ENCODE assay signal across 21 mouse cellular contexts in genomic region chr14:49090102-49090501, GRCm38 (mm10). TPM values are rescaled to one million over a fixed set of nuclear protein-coding genes. Genes with fewer than 3 reads are reported as not detected.
DNase-seq lines count a peak whose midpoint lies in the region; ATAC-seq and TF ChIP-seq lines count a peak whose summit lies in the region.
"Had no signal": no experiment of that assay in that cellular context is flagged by ENCODE, and none has a peak within 500 bp of the region (broad histone marks: within the 10 kb centered on the region; RNA-seq: fewer than 3 reads in every experiment).

No protein-coding gene starts in this region.

- no peak overlapping the region for H3K4me3 ChIP-seq in midbrain, embryonic 11.5 days (ENCODE audit: low read depth, low read length)
- H3K4me3 ChIP-seq in midbrain, embryonic 15.5 days: no peak overlapping the region
- no peak overlapping the region for H3K4me3 ChIP-seq in limb, embryonic 10.5 days
- H3K4me3 ChIP-seq: embryonic facial prominence, embryonic 12.5 days; heart, adult 2 months; heart, embryonic 15.5 days; hindbrain, embryonic 13.5 days; intestine, embryonic 15.5 days had no signal

- no peaks in the 10 kb centered on the region; the same call in 1 of the 2 replicates for H3K36me3 ChIP-seq in midbrain, embryonic 11.5 days (ENCODE audit: control insufficient read depth, insufficient read depth, low read length)
- H3K36me3 ChIP-seq in midbrain, embryonic 15.5 days (replicated peaks): no peaks in the 10 kb centered on the region
- peaks cover 11% of the 10 kb centered on the region for H3K36me3 ChIP-seq in limb, embryonic 10.5 days
- H3K36me3 ChIP-seq: intestine, embryonic 15.5 days had no signal

- peak overlapping the region; percentile 68; the same call in 1 of the 2 replicates for H3K27ac ChIP-seq in midbrain, embryonic 11.5 days (ENCODE audit: low read depth, low read length)
- H3K27ac ChIP-seq in midbrain, embryonic 15.5 days: no peak overlapping the region
- no peak overlapping the region for H3K27ac ChIP-seq in limb, embryonic 10.5 days
- H3K27ac ChIP-seq: embryonic facial prominence, embryonic 12.5 days; heart, adult 2 months; heart, embryonic 15.5 days; hindbrain, embryonic 13.5 days; intestine, embryonic 15.5 days had no signal

- no peaks in the 10 kb centered on the region for H3K9me3 ChIP-seq in midbrain, embryonic 11.5 days (ENCODE audit: control insufficient read depth, low read length)
- no peaks in the 10 kb centered on the region for H3K9me3 ChIP-seq in midbrain, embryonic 15.5 days
- H3K9me3 ChIP-seq in limb, embryonic 10.5 days (replicated peaks): no peaks in the 10 kb centered on the region
- H3K9me3 ChIP-seq: embryonic facial prominence, embryonic 12.5 days; G1E; heart, embryonic 15.5 days; hindbrain, embryonic 13.5 days; intestine, embryonic 15.5 days had no signal

- peak; percentile 64 for ATAC-seq in midbrain, embryonic 11.5 days (ENCODE audit: low FRiP score)
- ATAC-seq in midbrain, embryonic 15.5 days (replicated peaks): no peak
- ATAC-seq: forebrain, embryonic 14.5 days; intestine, embryonic 15.5 days had no signal

- peak overlapping the region; percentile 24 for H3K4me2 ChIP-seq in midbrain, embryonic 11.5 days
- no peak overlapping the region for H3K4me2 ChIP-seq in midbrain, embryonic 15.5 days
- H3K4me2 ChIP-seq: embryonic facial prominence, embryonic 12.5 days; heart, embryonic 11.5 days; heart, embryonic 15.5 days; hindbrain, embryonic 13.5 days; intestine, embryonic 15.5 days had no signal

- TF ChIP-seq POLR2A in brain, embryonic 14.5 days (IDR thresholded peaks at IDR 0.05; ENCODE audit: borderline replicate concordance, extremely low read depth, insufficient read depth, insufficient read length, poor library complexity, severe bottlenecking): no peak

- H3K4me1 ChIP-seq in midbrain, embryonic 11.5 days (ENCODE audit: control insufficient read depth, insufficient read depth, low read length): peaks cover 39% of the 10 kb centered on the region
- H3K4me1 ChIP-seq in midbrain, embryonic 15.5 days: peaks cover 9% of the 10 kb centered on the region; the same call in 1 of the 2 replicates
- no peaks in the 10 kb centered on the region; the same call in 1 of the 2 replicates for H3K4me1 ChIP-seq in limb, embryonic 10.5 days
- H3K4me1 ChIP-seq: embryonic facial prominence, embryonic 12.5 days; heart, embryonic 15.5 days; hindbrain, embryonic 13.5 days; intestine, embryonic 15.5 days had no signal

- DNase-seq in midbrain, embryonic 11.5 days (ENCODE audit: low spot score, missing footprints): peak; percentile 89
- peak; percentile 30 for DNase-seq in brain, embryonic 14.5 days (ENCODE audit: low read depth)
- peak; percentile 18 for DNase-seq in embryo, embryonic 11 days
- DNase-seq in frontal cortex, postnatal 36 days (ENCODE audit: low spot score in 2 of 2): no peak
- DNase-seq in layer of hippocampus, postnatal 14 days (ENCODE audit: low spot score in 2 of 2): no peak
- DNase-seq in limb, embryonic 10.5 days (ENCODE audit: low spot score): no peak
- DNase-seq: adrenal gland, postnatal 10 days; cerebellum, adult 11-12 months; cerebellum, adult 9-10 months; cerebellum, postnatal 25 days; gastrocnemius, postnatal 14 days; heart, adult 2 months; heart, postnatal 14 days had no signal

- TF ChIP-seq CTCF in brain, embryonic 14.5 days (IDR thresholded peaks at IDR 0.05; ENCODE audit: borderline replicate concordance, extremely low read depth, insufficient read depth, insufficient read length): no peak

- H3K27me3 ChIP-seq in midbrain, embryonic 11.5 days (ENCODE audit: control insufficient read depth, insufficient read depth, low read length): no peaks in the 10 kb centered on the region
- no peaks in the 10 kb centered on the region for H3K27me3 ChIP-seq in midbrain, embryonic 15.5 days (replicated peaks)
- no peaks in the 10 kb centered on the region for H3K27me3 ChIP-seq in limb, embryonic 10.5 days (ENCODE audit: low read depth, poor library complexity, severe bottlenecking)
- H3K27me3 ChIP-seq: embryonic facial prominence, embryonic 12.5 days; heart, embryonic 15.5 days; hindbrain, embryonic 13.5 days; intestine, embryonic 15.5 days had no signal

- no peak overlapping the region; the same call in 1 of the 2 replicates for H3K9ac ChIP-seq in midbrain, embryonic 11.5 days (ENCODE audit: low read length)
- no peak overlapping the region for H3K9ac ChIP-seq in midbrain, embryonic 15.5 days
- H3K9ac ChIP-seq: embryonic facial prominence, embryonic 12.5 days; heart, embryonic 15.5 days; hindbrain, embryonic 13.5 days; intestine, embryonic 15.5 days had no signal

- 10% methylated on average over 5 of the region's 5 CpGs for WGBS in midbrain, embryonic 11.5 days
- WGBS in midbrain, embryonic 15.5 days: 18% methylated on average over 5 of the region's 5 CpGs
- 31% methylated on average over 5 of the region's 5 CpGs for WGBS in limb, embryonic 10.5 days

RNA-seq across cellular contexts. Expression of gene Exoc5, which starts 23.6 kb away (rescaled TPM):
- polyA plus RNA-seq in midbrain, embryonic 11.5 days (2014; fragmentation: Nextera tagmentation; extraction: Ambion mirVana): 112 and 134 TPM in 2 replicates
- polyA plus RNA-seq in midbrain, embryonic 15.5 days (2015; fragmentation: Nextera tagmentation; extraction: Ambion mirVana): 70.5 and 73.0 TPM in 2 replicates
- 53.1 and 57.4 TPM in 2 replicates for polyA plus RNA-seq in brain, embryonic 14.5 days (2012; rRNA removed)
- total RNA-seq in layer of hippocampus, postnatal 14 days (2021): 10 to 100 TPM; 56.6 TPM
- polyA plus RNA-seq in limb, embryonic 10.5 days (2016; fragmentation: Nextera tagmentation; extraction: Ambion mirVana): 53.2 and 54.9 TPM in 2 replicates

RNA-seq across cellular contexts. Expression of gene Ap5m1, which starts 24.2 kb away (rescaled TPM):
- 40.0 and 41.1 TPM in 2 replicates for polyA plus RNA-seq in midbrain, embryonic 11.5 days (2014; fragmentation: Nextera tagmentation; extraction: Ambion mirVana)
- 19.0 and 22.2 TPM in 2 replicates for polyA plus RNA-seq in midbrain, embryonic 15.5 days (2015; fragmentation: Nextera tagmentation; extraction: Ambion mirVana)
- 19.9 and 22.3 TPM in 2 replicates for polyA plus RNA-seq in brain, embryonic 14.5 days (2012; rRNA removed)
- 10 to 100 TPM; 17.1 to 19.3 TPM for total RNA-seq in layer of hippocampus, postnatal 14 days (2021)
- 23.0 and 25.5 TPM in 2 replicates for polyA plus RNA-seq in limb, embryonic 10.5 days (2016; fragmentation: Nextera tagmentation; extraction: Ambion mirVana)

Comparison
In these comparisons a context has a peak if more than half of its experiments do, and no peak if none do; other contexts are left out.
1. DNase-seq: peak in midbrain, embryonic 11.5 days (single experiment), brain, embryonic 14.5 days (single experiment) and embryo, embryonic 11 days (single experiment); none in frontal cortex, postnatal 36 days (0 of 2), layer of hippocampus, postnatal 14 days (0 of 2) and limb, embryonic 10.5 days (single experiment).